Mouse (Mus musculus): ENCODE measurements around the gene Xrcc5.

The Xrcc5 gene

DNA sequence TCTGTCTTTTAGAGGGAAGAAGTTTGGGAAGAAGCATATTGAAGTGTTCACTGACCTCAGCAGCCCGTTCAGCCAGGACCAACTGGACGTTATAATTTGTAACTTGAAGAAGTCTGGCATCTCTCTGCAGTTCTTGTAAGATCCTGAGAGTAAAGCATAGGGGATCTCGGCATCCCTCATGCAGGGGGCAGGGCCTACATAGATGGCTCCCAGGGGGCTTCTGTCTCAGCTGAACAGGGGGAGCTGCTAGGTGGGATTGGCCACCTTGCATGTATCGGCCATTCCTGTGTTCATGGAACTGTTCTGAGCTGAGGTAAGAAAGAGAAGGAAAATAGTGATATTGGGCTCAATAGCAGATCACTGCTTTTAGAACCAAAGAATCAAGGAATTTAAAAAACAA, 8.2 kb downstream of the Xrcc5 start:
- no peak for DNase-seq (ENCODE audit: low read depth, low spot score)

- DNase-seq (ENCODE audit: low read depth, low spot score): no peak
Measured at GRCm38 (mm10) chr1:72316409-72316808, 9.2 kb downstream of the Xrcc5 start.

DNA sequence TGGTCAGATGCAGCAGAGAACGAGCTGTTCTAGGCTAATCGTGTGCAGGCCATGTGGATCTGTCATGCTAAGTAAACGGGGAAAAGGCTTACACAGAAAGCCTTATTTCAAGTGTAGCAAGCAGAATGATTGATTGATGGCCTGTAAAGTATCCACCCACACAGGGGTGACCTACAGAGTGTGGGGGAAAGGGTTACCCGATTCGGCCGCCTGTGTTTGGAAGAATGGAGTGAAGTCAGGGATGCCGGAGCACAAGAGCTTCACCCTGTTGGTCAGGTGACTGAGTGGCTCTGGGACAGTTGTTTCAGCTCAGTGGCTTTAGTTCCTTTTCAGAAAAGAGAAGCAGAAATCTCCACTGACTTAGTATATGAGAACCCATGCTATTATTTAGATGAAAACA, 9.7 kb downstream of the Xrcc5 start:
- DNase-seq (ENCODE audit: low read depth, low spot score): no peak

DNA sequence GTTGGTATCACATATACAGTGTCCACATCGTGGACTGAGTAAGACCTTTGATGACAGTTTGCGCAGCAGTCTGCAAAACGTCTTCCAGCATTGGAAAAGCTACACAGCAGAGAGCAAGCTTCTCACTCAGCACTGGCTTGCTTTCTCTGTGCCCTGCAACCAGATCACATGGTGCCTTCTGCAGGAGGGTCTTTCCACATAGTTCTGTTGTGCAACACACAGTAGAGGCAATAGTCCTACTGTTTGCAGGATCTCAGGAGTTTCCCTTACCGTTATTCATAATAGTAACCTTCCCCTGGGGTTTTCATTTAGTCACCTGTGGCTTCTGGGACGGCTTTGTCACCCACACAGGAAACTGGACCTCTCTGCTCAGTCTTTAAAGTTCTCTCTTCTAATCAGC, 13.5 kb downstream of the Xrcc5 start:
- no peak for DNase-seq (ENCODE audit: low read depth, low spot score)

DNA sequence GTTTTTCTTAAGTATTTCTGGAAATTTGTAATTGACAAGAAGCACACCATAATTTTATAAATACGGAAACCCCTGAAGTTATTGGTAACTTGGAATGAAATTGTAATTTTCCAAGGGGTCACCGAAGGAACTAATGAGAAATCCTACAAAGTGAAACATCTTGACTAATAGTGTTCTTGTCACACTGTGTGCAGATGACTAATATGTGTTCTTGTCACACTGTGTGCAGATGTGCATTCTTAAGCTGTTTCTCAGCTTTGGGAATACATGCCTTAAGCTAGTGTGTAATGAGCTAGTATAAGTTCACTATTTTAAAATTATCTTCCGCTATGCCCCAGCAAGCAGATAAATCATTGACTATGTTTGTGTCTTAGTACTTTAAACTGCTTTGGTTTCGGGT, 16.0 kb downstream of the Xrcc5 start:
- DNase-seq (ENCODE audit: low read depth, low spot score): no peak

- no peak for DNase-seq (ENCODE audit: low read depth, low spot score)
Measured at GRCm38 (mm10) chr1:72326162-72326821, 19.1 kb downstream of the Xrcc5 start.

- no peak for DNase-seq (ENCODE audit: low read depth, low spot score)
Measured at GRCm38 (mm10) chr1:72334807-72335206, 27.6 kb downstream of the Xrcc5 start.

DNA sequence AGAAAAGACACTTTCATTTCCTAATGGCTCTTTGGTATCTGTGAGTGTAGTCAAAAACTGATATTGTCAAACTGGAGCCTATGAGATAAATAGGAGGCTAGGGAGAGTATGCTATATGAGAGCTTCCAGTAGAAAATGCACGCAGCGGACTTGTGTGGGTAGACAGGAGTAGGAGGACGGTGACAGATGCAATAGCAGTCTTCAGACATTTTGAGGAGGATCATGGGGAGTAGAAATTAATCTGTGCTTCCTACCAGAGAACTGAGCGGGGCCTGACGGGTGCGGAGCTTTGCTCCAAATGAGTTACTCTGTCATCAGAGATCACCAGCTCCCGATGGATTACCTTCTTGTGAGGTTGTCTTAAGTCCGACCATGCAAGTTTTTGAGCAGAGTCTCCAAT, 29.6 kb downstream of the Xrcc5 start:
- peak; percentile 58 for DNase-seq (ENCODE audit: low read depth, low spot score)

DNA sequence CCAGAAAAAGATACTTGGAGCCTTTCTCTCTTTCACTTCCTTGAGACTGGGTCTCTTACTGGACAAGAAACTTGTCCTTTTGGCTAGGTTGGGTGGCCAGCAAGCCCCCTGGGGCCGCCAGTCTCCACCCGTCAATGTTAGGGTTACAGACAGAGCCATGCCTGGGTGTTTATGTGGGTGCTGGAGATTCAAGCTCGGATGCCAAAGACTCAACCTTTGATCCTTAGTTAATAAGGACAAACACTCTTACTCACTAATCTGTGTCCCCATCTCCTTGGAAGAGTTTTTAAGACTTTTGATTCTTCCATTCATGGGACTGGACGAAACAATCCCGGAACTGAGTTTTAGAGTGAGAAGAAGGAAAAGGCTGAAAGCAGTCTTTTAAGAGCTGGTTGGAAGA, 31.1 kb downstream of the Xrcc5 start:
- no peak for DNase-seq (ENCODE audit: low read depth, low spot score)

GRCm38 (mm10) chr1:72347873-72348272, 40.7 kb downstream of the Xrcc5 start:
- no peak for DNase-seq (ENCODE audit: low read depth, low spot score)

DNA sequence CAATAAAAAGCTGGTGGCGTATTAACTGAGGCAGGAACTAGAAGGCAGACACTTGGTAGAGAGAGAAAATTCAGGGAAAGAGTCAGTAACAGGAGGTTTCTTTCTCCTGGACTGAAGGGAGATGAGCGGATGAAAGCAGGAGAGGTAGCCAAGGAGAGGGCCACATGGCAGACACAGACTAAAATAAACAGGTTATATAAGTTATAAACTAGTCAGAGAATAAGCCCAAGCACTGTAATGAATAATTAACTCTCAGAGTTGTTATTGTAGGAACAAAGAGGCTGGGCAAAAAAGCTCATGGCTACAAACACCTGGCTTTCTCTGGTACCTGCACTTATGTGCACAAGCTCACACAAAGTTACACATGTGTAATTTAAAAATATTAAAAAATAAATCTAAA, 47.6 kb downstream of the Xrcc5 start:
- DNase-seq (ENCODE audit: low read depth, low spot score): no peak

- no peak for DNase-seq (ENCODE audit: low read depth, low spot score)
Measured at GRCm38 (mm10) chr1:72358216-72358615, 51.0 kb downstream of the Xrcc5 start.

GRCm38 (mm10) chr1:72359462-72359861, 52.2 kb downstream of the Xrcc5 start:
- DNase-seq (ENCODE audit: low read depth, low spot score): no peak

DNA sequence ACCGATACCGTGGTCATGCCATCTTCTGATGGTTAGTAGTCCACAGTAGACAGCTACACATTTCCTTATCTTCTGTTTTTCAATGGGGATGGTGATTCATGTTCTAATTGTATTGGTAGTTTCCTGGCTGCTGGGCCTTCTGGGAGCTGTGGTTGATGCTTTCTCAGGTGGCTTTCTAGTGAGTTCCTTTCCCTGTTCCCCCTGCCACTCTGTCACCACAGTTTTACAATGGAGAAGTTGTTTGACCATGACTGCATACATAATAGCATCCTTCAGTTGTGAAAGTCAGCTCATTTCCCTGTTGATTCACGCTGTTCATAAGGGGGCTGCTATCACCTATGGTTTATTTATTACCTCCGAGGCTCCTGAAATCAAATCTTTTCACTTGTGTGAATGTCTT, 53.6 kb downstream of the Xrcc5 start:
- DNase-seq (ENCODE audit: low read depth, low spot score): no peak

- no peak for DNase-seq (ENCODE audit: low read depth, low spot score)
Measured at GRCm38 (mm10) chr1:72364661-72365060, 57.4 kb downstream of the Xrcc5 start.

DNA sequence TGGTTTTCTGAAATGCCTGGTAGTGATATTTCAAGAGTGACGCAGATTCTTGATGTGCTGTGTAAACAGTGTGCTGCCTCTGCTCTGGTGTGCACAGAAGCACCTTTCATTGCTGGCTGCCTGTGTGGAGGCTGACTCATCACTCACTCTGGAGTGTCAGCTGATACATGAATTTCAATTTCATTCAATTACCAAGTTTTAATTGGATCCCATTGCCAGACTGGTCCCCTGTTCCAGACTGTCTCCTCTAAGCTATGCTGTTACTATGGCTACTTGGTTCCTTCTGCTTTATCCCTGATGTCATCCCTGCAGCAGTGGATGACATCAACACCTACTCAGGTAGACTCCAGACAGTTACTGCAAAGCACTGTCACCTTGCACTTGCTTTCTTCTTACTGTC, 65.3 kb downstream of the Xrcc5 start:
- peak; percentile 56 for DNase-seq (ENCODE audit: low read depth, low spot score)

GRCm38 (mm10) chr1:72372913-72373312, 65.7 kb downstream of the Xrcc5 start:
- no peak for DNase-seq (ENCODE audit: low read depth, low spot score)

DNA sequence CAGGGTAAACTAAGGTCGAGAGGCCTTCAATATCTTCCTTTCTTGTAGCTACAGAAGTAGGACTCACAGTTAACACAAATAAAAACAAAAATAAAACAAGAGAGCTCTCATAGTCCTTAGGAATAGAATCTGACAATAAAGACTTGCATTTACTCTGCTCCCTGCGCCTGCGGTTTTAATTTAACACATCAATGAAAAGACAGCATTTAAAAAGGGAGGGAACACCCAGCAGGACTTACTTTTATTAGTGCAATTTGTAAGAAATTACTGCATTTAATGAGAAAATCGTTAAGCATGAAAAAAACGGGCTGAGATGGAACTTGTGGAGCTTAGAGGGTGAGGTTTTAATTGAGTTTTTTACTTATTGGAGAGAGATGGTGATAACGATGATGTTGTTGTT, 66.4 kb downstream of the Xrcc5 start:
- no peak for DNase-seq (ENCODE audit: low read depth, low spot score)

DNA sequence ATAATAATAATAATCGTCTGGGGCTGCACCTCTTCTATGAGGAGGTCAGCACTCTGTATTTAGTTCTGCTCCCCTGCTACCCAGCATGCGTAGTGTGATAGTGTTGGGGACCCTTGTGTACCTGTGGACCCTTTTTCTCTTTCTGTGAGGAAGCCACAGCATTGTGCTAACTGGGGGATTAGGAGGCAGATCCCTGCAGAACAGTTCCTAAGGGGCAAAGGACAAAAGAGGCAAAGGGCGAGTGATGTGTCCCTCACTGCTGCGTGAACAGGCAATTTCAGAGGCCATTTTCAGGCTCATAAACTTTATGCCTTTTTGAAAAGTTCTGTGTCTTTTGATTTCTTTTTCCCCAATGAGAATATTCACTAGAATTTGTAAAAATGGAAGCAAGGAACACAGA, 66.8 kb downstream of the Xrcc5 start:
- DNase-seq (ENCODE audit: low read depth, low spot score): no peak

DNA sequence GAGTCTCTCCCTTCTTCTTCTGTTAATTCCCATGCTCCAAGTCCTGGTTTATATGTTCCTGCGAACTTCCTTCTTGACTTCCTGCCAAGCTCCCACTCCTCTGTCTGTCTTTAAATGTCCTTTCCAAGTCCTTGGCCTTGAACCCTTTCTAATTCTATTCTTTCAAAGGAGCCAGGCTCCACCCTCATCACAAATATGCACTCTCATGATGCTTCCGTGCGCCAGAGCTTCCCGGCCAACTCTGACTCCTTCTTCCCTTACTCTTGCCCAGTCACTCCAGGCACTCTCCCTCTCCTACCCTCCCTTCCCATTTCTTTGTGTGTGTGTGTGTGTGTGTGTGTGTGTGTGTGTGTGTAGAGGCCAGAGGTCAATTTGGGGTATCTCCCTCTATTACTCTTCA, 70.9 kb downstream of the Xrcc5 start:
- no peak for DNase-seq (ENCODE audit: low read depth, low spot score)

DNA sequence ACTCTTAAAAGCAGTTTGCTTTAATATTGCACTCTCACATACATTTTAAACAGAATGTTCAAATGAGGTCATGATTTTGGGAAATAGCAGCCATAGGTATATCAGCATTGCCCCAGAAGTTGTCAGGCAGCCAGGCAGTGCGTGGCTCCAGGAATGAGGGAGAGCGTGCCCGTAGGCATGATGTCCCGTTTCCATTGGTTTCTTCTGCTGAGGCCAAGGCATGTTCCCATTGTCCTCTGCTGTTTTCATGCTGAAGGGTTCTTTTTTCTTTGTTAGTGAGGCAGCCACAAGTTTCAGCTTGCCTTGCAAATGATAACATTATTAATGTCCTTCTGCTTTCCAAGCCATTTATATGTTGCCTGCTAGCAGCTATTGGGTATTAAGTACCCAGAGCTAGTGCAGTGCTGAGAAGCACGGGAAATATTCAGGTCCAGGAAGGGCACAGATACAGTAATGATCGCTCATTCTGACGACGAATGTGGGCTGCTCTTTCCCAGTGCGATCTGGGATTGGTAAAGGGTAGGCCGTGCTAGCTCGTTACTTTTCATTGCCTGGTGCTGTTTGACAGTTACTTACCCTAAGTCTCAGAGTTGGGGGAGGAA, 72.6 kb downstream of the Xrcc5 start:
- DNase-seq (ENCODE audit: low read depth, low spot score): no peak

- DNase-seq (ENCODE audit: low read depth, low spot score): no peak
Measured at GRCm38 (mm10) chr1:72380544-72380943, 73.3 kb downstream of the Xrcc5 start.

DNA sequence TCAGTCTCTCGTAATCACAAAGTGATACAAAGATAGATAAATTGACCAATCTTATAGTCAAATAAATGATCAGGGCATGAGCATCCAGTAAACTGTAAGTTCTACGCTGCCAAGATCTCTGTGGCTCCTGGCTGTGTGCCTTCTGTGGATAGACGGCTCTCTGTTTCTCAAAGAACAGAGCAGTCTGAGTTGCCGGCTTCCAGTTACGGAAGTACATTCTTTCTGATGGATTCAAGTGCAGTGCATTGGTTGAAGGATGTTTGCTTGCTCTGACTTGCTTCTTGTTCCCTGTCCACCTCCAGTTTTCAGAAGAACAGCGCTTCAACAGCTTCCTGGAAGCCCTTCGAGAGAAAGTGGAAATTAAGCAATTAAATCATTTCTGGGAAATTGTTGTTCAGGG, 75.8 kb downstream of the Xrcc5 start:
- DNase-seq (ENCODE audit: low read depth, low spot score): no peak

DNA sequence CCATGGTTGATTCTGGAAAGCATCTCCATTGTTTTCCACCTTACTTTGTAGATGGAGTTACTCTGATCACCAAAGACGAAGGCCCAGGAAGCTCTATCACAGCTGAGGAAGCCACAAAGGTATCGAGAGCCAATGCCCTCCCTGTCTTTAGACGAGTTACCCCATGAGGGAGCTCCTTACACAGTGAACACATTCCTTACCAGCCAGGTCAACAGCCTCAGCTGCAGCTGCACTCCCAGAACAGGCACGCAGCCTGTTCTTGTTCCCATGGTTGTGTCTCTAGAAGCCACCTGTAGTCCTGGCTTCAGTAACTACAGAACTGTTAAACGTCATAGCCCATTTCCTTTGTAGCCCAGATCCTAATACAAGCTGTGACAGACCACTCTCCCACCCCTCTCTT, 76.4 kb downstream of the Xrcc5 start:
- no peak for DNase-seq (ENCODE audit: low read depth, low spot score)
